Mouse (Mus musculus) embryo, embryonic 11 days (tissue): ENCODE results near the gene Tomm34.
A peak's percentile ranks its signal among the peaks of the same experiment; 100 is the strongest.

Experiments
- DNase-seq: peaks from one replicate; pipeline ENCODE4 v3.0.0-alpha.2; 2015

Gene Tomm34

GRCm38 (mm10) chr2:164007987-164008545 lies 62.9 kb downstream of the Tomm34 start:
- no peak for DNase-seq

- no peak for DNase-seq
These were observed 63.4 kb downstream of the Tomm34 start for GRCm38 (mm10) chr2:164007547-164007946.

GRCm38 (mm10) chr2:164006932-164007331 lies 64.0 kb downstream of the Tomm34 start:
- DNase-seq: peak; percentile 39

GRCm38 (mm10) chr2:164004503-164004902 lies 66.5 kb downstream of the Tomm34 start:
- no peak for DNase-seq
